Mouse (Mus musculus) neutrophil, adult 5-6 weeks (primary cell): ENCODE data around the gene Elmo2. TPM values are rescaled to one million over a fixed set of nuclear protein-coding genes. Genes with fewer than 3 reads are reported as not detected.

Source experiments
- ATAC-seq: fragments of 151-379, 151-347 bp; 2 replicates; pipeline ENCODE4 v1.8.0; 2017; ENCODE audit warnings: mild to moderate bottlenecking, moderate TSS enrichment; ENCODE audit not compliant: insufficient number of reproducible peaks, poor library complexity, low FRiP score, severe bottlenecking; ENCODE audit errors: extremely low read depth
- total RNA-seq: library from RNA; stranded (forward); fragments of 200-1000 nt; gene quantifications from 2 replicates; pipeline ENCODE4 v1.2.3, GENCODE M21; 2017

The Elmo2 gene
- total RNA-seq, 1 experiment from 2014 or later, result 26.0 TPM

DNA sequence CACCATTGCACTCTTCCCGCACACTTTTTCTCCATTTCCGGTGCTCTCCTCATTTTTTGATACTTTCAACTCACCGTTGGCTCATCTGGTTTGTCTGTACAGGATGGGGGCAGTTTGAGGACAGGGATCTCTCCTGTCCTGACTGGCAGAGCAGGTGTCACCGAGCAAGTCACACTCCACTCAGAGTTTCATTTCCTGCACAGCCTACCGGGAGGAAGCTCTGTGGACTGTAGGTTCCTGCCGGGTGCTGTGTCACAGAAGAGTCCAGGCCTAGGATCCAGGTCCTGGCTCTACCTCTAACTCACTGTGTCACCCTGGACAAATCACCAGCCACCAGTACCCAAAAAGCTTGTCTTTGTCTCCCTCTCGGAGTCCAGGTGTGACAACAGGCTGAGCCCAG, 84.5 kb downstream of the Elmo2 start:
- ATAC-seq, result no peak

DNA sequence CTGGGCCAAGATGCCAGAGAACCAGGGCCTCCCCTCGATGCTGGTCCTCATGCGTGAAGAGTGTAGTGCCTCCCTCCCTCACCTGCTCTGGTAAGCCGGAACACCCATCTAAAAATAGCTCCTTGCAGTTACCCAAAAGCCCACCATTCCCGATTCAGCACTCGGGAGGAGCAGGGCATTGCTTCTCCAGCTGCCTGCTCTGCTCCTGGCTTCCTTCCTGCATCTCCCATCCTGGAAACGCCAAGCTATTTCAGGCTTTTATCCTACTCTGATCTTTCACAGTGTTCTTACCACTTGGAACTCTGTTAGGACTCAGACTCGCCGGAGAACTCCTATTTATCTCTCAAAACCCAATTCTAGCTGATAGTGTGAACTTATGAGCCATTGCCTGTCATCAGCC, 85.9 kb downstream of the Elmo2 start:
- no peak for ATAC-seq

DNA sequence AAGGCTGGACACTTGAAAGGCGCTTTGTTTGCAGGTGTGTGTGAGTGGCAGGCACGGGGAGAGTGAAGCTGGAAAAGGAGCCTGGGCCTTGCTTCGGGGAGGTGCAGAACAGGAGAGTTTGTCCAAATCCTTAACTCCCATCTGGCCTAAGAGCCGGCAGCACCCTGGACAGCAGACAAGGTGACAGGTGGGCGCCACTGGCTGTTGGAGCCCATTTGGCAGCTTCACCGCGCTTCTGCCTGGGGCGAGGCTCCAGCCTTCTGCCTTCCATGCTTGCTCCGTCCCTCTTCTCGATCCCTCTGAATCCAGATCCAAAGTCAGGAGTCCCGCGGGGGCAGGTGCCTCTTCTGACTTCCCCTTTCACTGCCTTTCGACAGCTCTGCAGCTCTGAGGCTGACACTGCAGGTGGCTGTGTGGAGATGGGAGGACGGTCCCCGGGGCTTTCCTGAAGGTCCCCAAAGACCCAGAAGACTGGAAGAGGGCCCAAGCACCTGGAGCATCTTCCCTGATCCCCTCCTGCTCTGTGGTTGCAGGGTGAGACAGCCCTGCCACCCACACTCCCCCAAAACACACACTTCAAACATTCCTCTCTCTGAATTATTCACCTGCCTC, 86.6 kb downstream of the Elmo2 start:
- ATAC-seq, result no peak

DNA sequence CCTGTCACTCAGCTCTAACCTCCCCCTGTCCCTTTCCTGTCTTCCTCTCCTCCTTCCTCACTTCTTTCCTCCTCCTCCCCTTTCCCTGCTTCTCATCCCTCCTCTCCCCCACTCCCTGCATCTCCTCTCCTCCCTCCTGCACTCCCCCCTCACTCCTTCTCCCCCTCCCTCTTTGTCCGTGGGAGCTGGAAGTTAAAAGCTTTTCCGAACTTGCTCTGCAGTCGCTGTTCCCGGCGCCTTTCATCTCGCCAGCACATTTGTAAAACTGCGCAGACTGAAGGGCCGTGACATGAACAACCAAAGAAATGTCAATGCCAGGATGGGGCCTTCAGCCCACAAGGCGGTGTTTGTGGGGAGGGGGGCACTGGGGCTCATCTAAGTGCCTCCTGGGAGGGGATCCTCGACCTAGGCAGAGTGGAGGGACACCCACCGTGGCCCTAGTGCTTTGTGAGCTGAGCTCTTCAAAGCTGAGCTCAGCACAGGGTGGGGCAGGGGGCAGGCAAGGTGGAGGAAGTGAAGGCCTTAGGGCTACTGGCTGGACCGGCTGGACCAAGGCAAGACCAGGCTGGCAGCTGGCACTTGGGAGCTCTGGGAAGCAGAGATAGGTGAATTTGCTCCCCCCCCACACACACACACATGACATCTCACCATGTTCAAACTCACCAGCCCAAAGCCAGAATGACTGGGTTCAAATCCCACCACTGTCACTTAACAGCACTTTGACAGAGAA, 87.7 kb downstream of the Elmo2 start:
- ATAC-seq, result no peak

Other genes with a start within 250 kb of the Elmo2 start
- gene 1700025C18Rik, start 235.7 kb downstream of the Elmo2 start, total RNA-seq, result not detected in 2 replicates
- 0.25 TPM in 1 of 2 replicates, not detected in the other for gene Cdh22, start 91.6 kb downstream of the Elmo2 start, total RNA-seq
- 38.2 and 45.3 TPM in 2 replicates for gene Slc35c2, start 38.6 kb downstream of the Elmo2 start, total RNA-seq
- gene Zfp663, start 42.2 kb upstream of the Elmo2 start, total RNA-seq, result not detected in 2 replicates
- not detected in 2 replicates for gene Zfp334, start 61.8 kb upstream of the Elmo2 start, total RNA-seq
- gene Ocstamp, start 73.9 kb upstream of the Elmo2 start, total RNA-seq, result not detected in 2 replicates
- not detected in 2 replicates for gene Slc13a3, start 146.8 kb upstream of the Elmo2 start, total RNA-seq
- gene Trp53rka, start 166.8 kb upstream of the Elmo2 start, total RNA-seq, result 8.6 and 10.4 TPM in 2 replicates
- gene Slc2a10, start 177.3 kb upstream of the Elmo2 start, total RNA-seq, result not detected in 2 replicates